Mouse (Mus musculus): ENCODE measurements around the gene Rgs12. TPM values are rescaled to one million over a fixed set of nuclear protein-coding genes. Genes with fewer than 3 reads are reported as not detected.
A peak's percentile ranks its signal among the peaks of the same experiment; 100 is the strongest.

Rgs12 gene
- total RNA-seq (2021): 10 to 100 TPM; 13.3 to 28.6 TPM
- long read RNA-seq, experiment 1, full-length matches to known transcripts: 1 of 8 reads
- long read RNA-seq, experiment 1, partial matches to known transcripts: 2 of 8 reads
- long read RNA-seq, experiment 1, other reads (novel, unspliced or antisense): 5 of 8 reads
- long read RNA-seq, experiment 2, full-length matches to known transcripts: 2 of 7 reads
- long read RNA-seq, experiment 2, partial matches to known transcripts: 1 of 7 reads
- long read RNA-seq, experiment 2, other reads (novel, unspliced or antisense): 4 of 7 reads

- peak; percentile 93 to 97 for DNase-seq
These were observed at the start of gene Rgs12 for GRCm38 (mm10) chr5:34948861-34949760. Gene Rgs12 (plus strand): TSS chr5:34949445.

- DNase-seq: no peak
These were observed 49.3 kb upstream of the Rgs12 start for GRCm38 (mm10) chr5:34899787-34900469.

GRCm38 (mm10) chr5:34902371-34902770, 46.9 kb upstream of the Rgs12 start:
- no peak for DNase-seq

GRCm38 (mm10) chr5:34902811-34903385, 46.3 kb upstream of the Rgs12 start:
- DNase-seq: peak in 1 of 2 experiments; percentile 32

GRCm38 (mm10) chr5:34904412-34904811, 44.8 kb upstream of the Rgs12 start:
- DNase-seq: no peak

GRCm38 (mm10) chr5:34907230-34907629, 42.0 kb upstream of the Rgs12 start:
- DNase-seq: no peak

GRCm38 (mm10) chr5:34907910-34908725, 41.1 kb upstream of the Rgs12 start, which contains the start of gene Msantd1:
Gene Msantd1 (plus strand): TSS chr5:34908012.
- no peak for DNase-seq

GRCm38 (mm10) chr5:34908726-34909633, 40.3 kb upstream of the Rgs12 start:
- no peak for DNase-seq

GRCm38 (mm10) chr5:34909634-34910503, 39.4 kb upstream of the Rgs12 start:
- DNase-seq: no peak

- DNase-seq: no peak
These were observed 38.8 kb upstream of the Rgs12 start for GRCm38 (mm10) chr5:34910504-34910815.

- peak; percentile 77 to 88 for DNase-seq
These were observed 33.4 kb upstream of the Rgs12 start for GRCm38 (mm10) chr5:34915801-34916200.

GRCm38 (mm10) chr5:34917234-34917655, 32.0 kb upstream of the Rgs12 start:
- no peak for DNase-seq

GRCm38 (mm10) chr5:34918785-34919184, 30.5 kb upstream of the Rgs12 start:
- DNase-seq: no peak

- DNase-seq: no peak
These were observed 26.7 kb upstream of the Rgs12 start for GRCm38 (mm10) chr5:34922531-34922930.

GRCm38 (mm10) chr5:34923920-34924319, 25.3 kb upstream of the Rgs12 start:
- no peak for DNase-seq

GRCm38 (mm10) chr5:34924519-34924918, 24.7 kb upstream of the Rgs12 start:
- DNase-seq: no peak

- DNase-seq: peak in 1 of 2 experiments; percentile 40
These were observed 21.6 kb upstream of the Rgs12 start for GRCm38 (mm10) chr5:34927648-34928047.

- no peak for DNase-seq
These were observed 18.9 kb upstream of the Rgs12 start for GRCm38 (mm10) chr5:34930151-34930975.
